Mouse (Mus musculus): ENCODE data around the gene Hmcn1. TPM values are rescaled to one million over a fixed set of nuclear protein-coding genes. Genes with fewer than 3 reads are reported as not detected.

Hmcn1 gene
- polyA plus RNA-seq, 1 experiment from 2014 or later, result 2.0 TPM

GRCm38 (mm10) chr1:150711438-150711837 lies 281.8 kb downstream of the Hmcn1 start:
- no peak overlapping the region for H3K4me2 ChIP-seq (ENCODE audit: low read length)
- no peak for ATAC-seq
- no peak overlapping the region for H3K9ac ChIP-seq (ENCODE audit: low read depth, low read length)
- H3K36me3 ChIP-seq (ENCODE audit: control insufficient read depth, insufficient read depth, low read length), result no peaks in the 10 kb centered on the region
- no peaks in the 10 kb centered on the region for H3K9me3 ChIP-seq (replicated peaks; ENCODE audit: control insufficient read depth, low read length, poor library complexity, severe bottlenecking)
- 80% methylated on average over 5 of the region's 5 CpGs for WGBS
- no peak overlapping the region for H3K4me3 ChIP-seq (ENCODE audit: low read depth, low read length)
- no peak overlapping the region for H3K27ac ChIP-seq (ENCODE audit: low read length)
- no peaks in the 10 kb centered on the region for H3K4me1 ChIP-seq (ENCODE audit: control insufficient read depth, insufficient read depth, low read length)
- no peaks in the 10 kb centered on the region for H3K27me3 ChIP-seq (ENCODE audit: control insufficient read depth, insufficient read depth, low read depth, low read length)

DNA sequence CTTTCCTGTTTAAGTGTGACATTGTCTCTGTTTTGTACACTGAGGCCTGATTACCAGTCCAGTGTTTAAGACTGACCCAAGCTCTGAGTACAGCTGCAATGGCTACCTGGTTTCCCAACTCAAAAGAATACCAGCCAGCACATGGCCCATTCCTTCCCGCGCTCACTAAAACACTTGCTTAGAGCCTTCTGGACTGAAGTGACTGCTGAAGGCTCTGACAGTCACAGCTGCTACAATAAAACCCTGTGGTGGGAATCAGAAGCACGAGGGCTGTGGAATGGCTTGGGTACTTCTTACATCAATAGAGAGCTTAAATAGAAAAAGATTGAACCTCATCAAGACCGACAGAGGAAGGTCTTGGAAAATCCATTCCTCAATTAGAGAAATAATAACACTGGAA lies 286.7 kb downstream of the Hmcn1 start:
- Histone ChIP-seq H3K9me3 (replicated peaks; ENCODE audit: control insufficient read depth, low read length, poor library complexity, severe bottlenecking) (no peaks in the 10 kb centered on the region), H3K4me2 (ENCODE audit: low read length) (no peak overlapping the region), H3K4me3 (ENCODE audit: low read depth, low read length) (no peak overlapping the region), H3K27me3 (ENCODE audit: control insufficient read depth, insufficient read depth, low read depth, low read length) (no peaks in the 10 kb centered on the region), H3K36me3 (ENCODE audit: control insufficient read depth, insufficient read depth, low read length) (no peaks in the 10 kb centered on the region), H3K27ac (ENCODE audit: low read length) (no peak overlapping the region), H3K9ac (ENCODE audit: low read depth, low read length) (no peak overlapping the region), H3K4me1 (ENCODE audit: control insufficient read depth, insufficient read depth, low read length) (no peaks in the 10 kb centered on the region)
- ATAC-seq, result no peak
- WGBS, result 81% methylated on average over 4 of the region's 4 CpGs

- H3K27ac ChIP-seq (ENCODE audit: low read length), result no peak overlapping the region
- no peaks in the 10 kb centered on the region for H3K27me3 ChIP-seq (ENCODE audit: control insufficient read depth, insufficient read depth, low read depth, low read length)
- H3K36me3 ChIP-seq (ENCODE audit: control insufficient read depth, insufficient read depth, low read length), result no peaks in the 10 kb centered on the region
- no peak overlapping the region for H3K4me2 ChIP-seq (ENCODE audit: low read length)
- H3K4me1 ChIP-seq (ENCODE audit: control insufficient read depth, insufficient read depth, low read length), result no peaks in the 10 kb centered on the region
- no peak for ATAC-seq
- no peaks in the 10 kb centered on the region for H3K9me3 ChIP-seq (replicated peaks; ENCODE audit: control insufficient read depth, low read length, poor library complexity, severe bottlenecking)
- 93% methylated on average over 3 of the region's 3 CpGs for WGBS
- H3K4me3 ChIP-seq (ENCODE audit: low read depth, low read length), result no peak overlapping the region
- H3K9ac ChIP-seq (ENCODE audit: low read depth, low read length), result no peak overlapping the region
Observed at GRCm38 (mm10) chr1:150697749-150698148, 295.5 kb downstream of the Hmcn1 start.

GRCm38 (mm10) chr1:150682044-150682443 lies 311.2 kb downstream of the Hmcn1 start:
- Histone ChIP-seq H3K27ac (ENCODE audit: low read length) (peak overlapping the region; percentile 67), H3K4me1 (ENCODE audit: control insufficient read depth, insufficient read depth, low read length) (peaks cover 5% of the 10 kb centered on the region; the same call in 1 of the 2 replicates), H3K27me3 (ENCODE audit: control insufficient read depth, insufficient read depth, low read depth, low read length) (no peaks in the 10 kb centered on the region), H3K9me3 (replicated peaks; ENCODE audit: control insufficient read depth, low read length, poor library complexity, severe bottlenecking) (no peaks in the 10 kb centered on the region), H3K4me3 (ENCODE audit: low read depth, low read length) (no peak overlapping the region), H3K9ac (ENCODE audit: low read depth, low read length) (no peak overlapping the region), H3K36me3 (ENCODE audit: control insufficient read depth, insufficient read depth, low read length) (no peaks in the 10 kb centered on the region), H3K4me2 (ENCODE audit: low read length) (no peak overlapping the region)
- ATAC-seq, result no peak
- WGBS, result 83% methylated on average over 6 of the region's 6 CpGs

DNA sequence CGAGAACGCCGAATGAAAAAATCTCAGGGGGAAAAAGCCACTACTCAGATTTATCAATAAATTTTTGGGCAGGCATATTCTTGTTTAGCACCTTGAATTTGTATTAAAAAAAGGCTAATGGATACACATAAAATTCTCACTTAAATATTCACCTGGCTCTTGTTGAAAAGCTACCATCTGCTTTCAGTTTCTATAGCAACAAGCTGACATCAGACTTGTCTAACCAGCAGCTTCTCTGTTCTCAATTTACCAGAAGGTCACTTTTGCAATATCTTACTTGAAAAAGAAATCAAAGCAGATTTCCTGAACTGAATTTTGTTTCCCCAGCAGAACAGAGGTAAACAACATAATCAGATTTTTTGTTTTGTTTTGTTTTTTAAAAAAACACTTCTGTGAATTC lies 311.8 kb downstream of the Hmcn1 start:
- Histone ChIP-seq H3K4me3 (ENCODE audit: low read depth, low read length) (no peak overlapping the region), H3K4me1 (ENCODE audit: control insufficient read depth, insufficient read depth, low read length) (peaks cover 5% of the 10 kb centered on the region; the same call in 1 of the 2 replicates), H3K9ac (ENCODE audit: low read depth, low read length) (no peak overlapping the region), H3K4me2 (ENCODE audit: low read length) (no peak overlapping the region), H3K27ac (ENCODE audit: low read length) (peak overlapping the region; percentile 67), H3K36me3 (ENCODE audit: control insufficient read depth, insufficient read depth, low read length) (no peaks in the 10 kb centered on the region), H3K9me3 (replicated peaks; ENCODE audit: control insufficient read depth, low read length, poor library complexity, severe bottlenecking) (no peaks in the 10 kb centered on the region), H3K27me3 (ENCODE audit: control insufficient read depth, insufficient read depth, low read depth, low read length) (no peaks in the 10 kb centered on the region)
- peak; percentile 81 for ATAC-seq
- WGBS, result 84% methylated on average over 3 of the region's 3 CpGs

- Histone ChIP-seq H3K27me3 (ENCODE audit: control insufficient read depth, insufficient read depth, low read depth, low read length) (no peaks in the 10 kb centered on the region), H3K4me2 (ENCODE audit: low read length) (no peak overlapping the region), H3K4me3 (ENCODE audit: low read depth, low read length) (no peak overlapping the region)
Observed at GRCm38 (mm10) chr1:150681006-150681405, 312.2 kb downstream of the Hmcn1 start.

GRCm38 (mm10) chr1:150680345-150680744 lies 312.9 kb downstream of the Hmcn1 start:
- ATAC-seq, result no peak
- H3K27me3 ChIP-seq (ENCODE audit: control insufficient read depth, insufficient read depth, low read depth, low read length), result no peaks in the 10 kb centered on the region
- H3K4me2 ChIP-seq (ENCODE audit: low read length), result no peak overlapping the region
- H3K4me3 ChIP-seq (ENCODE audit: low read depth, low read length), result no peak overlapping the region
- 92% methylated on average over 4 of the region's 4 CpGs for whole genome bisulfite sequencing
- no peaks in the 10 kb centered on the region for H3K36me3 ChIP-seq (ENCODE audit: control insufficient read depth, insufficient read depth, low read length)
- no peaks in the 10 kb centered on the region for H3K9me3 ChIP-seq (replicated peaks; ENCODE audit: control insufficient read depth, low read length, poor library complexity, severe bottlenecking)
- H3K27ac ChIP-seq (ENCODE audit: low read length), result no peak overlapping the region
- H3K9ac ChIP-seq (ENCODE audit: low read depth, low read length), result no peak overlapping the region
- H3K4me1 ChIP-seq (ENCODE audit: control insufficient read depth, insufficient read depth, low read length), result peaks cover 5% of the 10 kb centered on the region; the same call in 1 of the 2 replicates

More at GRCm38 (mm10) chr1:150681006-150681405, 312.2 kb downstream of the Hmcn1 start:
- ATAC-seq, result peak; percentile 69
- Histone ChIP-seq H3K27ac (ENCODE audit: low read length) (no peak overlapping the region), H3K9me3 (replicated peaks; ENCODE audit: control insufficient read depth, low read length, poor library complexity, severe bottlenecking) (no peaks in the 10 kb centered on the region), H3K9ac (ENCODE audit: low read depth, low read length) (no peak overlapping the region), H3K36me3 (ENCODE audit: control insufficient read depth, insufficient read depth, low read length) (no peaks in the 10 kb centered on the region), H3K4me1 (ENCODE audit: control insufficient read depth, insufficient read depth, low read length) (peaks cover 5% of the 10 kb centered on the region; the same call in 1 of the 2 replicates)
- 80% methylated on average over 15 of the region's 15 CpGs for WGBS

GRCm38 (mm10) chr1:150645314-150645713 lies 347.9 kb downstream of the Hmcn1 start:
- Histone ChIP-seq H3K9ac (ENCODE audit: low read depth, low read length) (no peak overlapping the region), H3K4me1 (ENCODE audit: control insufficient read depth, insufficient read depth, low read length) (no peaks in the 10 kb centered on the region), H3K9me3 (replicated peaks; ENCODE audit: control insufficient read depth, low read length, poor library complexity, severe bottlenecking) (peaks cover 4% of the 10 kb centered on the region), H3K27me3 (ENCODE audit: control insufficient read depth, insufficient read depth, low read depth, low read length) (no peaks in the 10 kb centered on the region), H3K27ac (ENCODE audit: low read length) (no peak overlapping the region), H3K4me2 (ENCODE audit: low read length) (no peak overlapping the region), H3K36me3 (ENCODE audit: control insufficient read depth, insufficient read depth, low read length) (no peaks in the 10 kb centered on the region), H3K4me3 (ENCODE audit: low read depth, low read length) (no peak overlapping the region)
- WGBS, result 89% methylated on average over 1 of the region's 1 CpGs
- no peak for ATAC-seq

DNA sequence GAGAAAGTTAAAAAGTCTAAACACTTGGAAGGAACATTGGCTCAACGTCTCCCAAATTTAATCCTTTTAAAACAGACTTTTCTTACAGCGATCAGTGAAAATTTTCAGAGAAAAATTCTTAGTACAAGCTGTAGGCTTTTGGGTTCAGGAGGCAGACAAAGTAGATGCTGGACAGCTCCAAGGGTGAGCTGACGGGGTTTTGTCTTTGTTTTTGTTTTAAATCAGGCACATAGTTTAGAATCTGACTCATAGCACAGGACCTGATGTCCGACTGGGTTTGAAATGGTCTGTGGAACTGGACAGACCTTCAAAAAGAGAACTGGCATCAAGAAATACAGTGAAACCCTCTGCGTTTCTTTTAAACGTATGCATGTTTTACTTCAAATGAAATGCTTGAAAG lies 353.7 kb downstream of the Hmcn1 start:
- no peaks in the 10 kb centered on the region for H3K36me3 ChIP-seq (ENCODE audit: control insufficient read depth, insufficient read depth, low read length)
- no peak overlapping the region for H3K27ac ChIP-seq (ENCODE audit: low read length)
- WGBS, result 65% methylated on average over 6 of the region's 6 CpGs
- no peak overlapping the region for H3K4me2 ChIP-seq (ENCODE audit: low read length)
- no peak overlapping the region for H3K4me3 ChIP-seq (ENCODE audit: low read depth, low read length)
- H3K9ac ChIP-seq (ENCODE audit: low read depth, low read length), result no peak overlapping the region
- H3K27me3 ChIP-seq (ENCODE audit: control insufficient read depth, insufficient read depth, low read depth, low read length), result no peaks in the 10 kb centered on the region
- no peaks in the 10 kb centered on the region for H3K4me1 ChIP-seq (ENCODE audit: control insufficient read depth, insufficient read depth, low read length)
- no peak for ATAC-seq
- no peaks in the 10 kb centered on the region for H3K9me3 ChIP-seq (replicated peaks; ENCODE audit: control insufficient read depth, low read length, poor library complexity, severe bottlenecking)

Measured in midbrain, embryonic 16.5 days (tissue).